Mouse (Mus musculus): ENCODE data around the gene Olfr1161.
"Not testable (repeated sequence)": the region's sequence is repeated elsewhere in the genome, so short reads cannot be mapped to it uniquely, and the experiment has no call there.

The Olfr1161 gene

DNA sequence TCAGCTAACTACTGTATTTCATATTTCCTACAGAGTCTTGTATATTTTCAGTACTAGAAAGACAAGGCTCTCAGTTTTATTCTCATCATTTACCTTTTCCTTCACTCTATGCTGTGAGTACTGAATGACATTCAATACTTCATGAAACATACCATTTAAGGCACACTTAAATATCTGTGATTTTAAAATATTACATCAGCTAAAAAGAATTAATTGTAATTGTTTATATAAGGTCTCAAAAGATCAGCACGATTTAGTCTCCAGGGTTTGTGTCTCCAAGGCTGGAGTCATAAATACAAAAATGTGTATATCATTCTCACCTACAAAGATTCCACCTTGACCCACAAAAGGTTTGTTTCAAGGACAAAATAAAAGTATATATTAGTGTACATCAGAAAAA lies at the start of gene Olfr1161:
Gene Olfr1161, plus strand, starts transcription at position 301 of the 400 bp plus-strand sequence.
- not testable (repeated sequence) for DNase-seq (ENCODE audit: low spot score)

- DNase-seq (ENCODE audit: low spot score): no peak
These were observed 48.0 kb upstream of the Olfr1161 start, which contains the start of gene Olfr74 for GRCm38 (mm10) chr2:87974563-87974962. TSS of gene Olfr74 (minus strand) at chr2:87974663.

DNA sequence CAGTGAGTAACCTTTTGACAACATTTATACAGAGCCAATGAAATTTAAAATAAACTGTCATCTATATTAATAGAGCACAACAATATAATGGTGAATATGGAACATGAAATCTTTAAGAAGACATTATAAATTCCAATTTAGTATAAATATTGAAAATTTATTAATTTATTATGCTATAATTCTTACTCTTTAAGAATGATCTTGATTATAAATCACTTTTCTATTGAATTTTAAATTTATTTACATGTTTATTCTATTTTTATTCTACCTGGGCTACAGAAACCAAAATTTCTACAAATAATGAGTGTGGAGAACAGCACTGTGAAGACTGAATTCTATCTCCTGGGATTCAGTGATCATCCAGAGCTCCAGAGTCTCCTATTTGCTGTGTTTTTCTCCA lies 32.8 kb upstream of the Olfr1161 start, which contains the start of gene Olfr1158:
Gene Olfr1158, plus strand, starts transcription at position 301 of the 400 bp plus-strand sequence.
- DNase-seq (ENCODE audit: low spot score): no peak

- no peak for DNase-seq (ENCODE audit: low spot score)
These were observed 14.9 kb upstream of the Olfr1161 start, which contains the start of gene Olfr1160 for GRCm38 (mm10) chr2:88007515-88008318. TSS of gene Olfr1160 (minus strand) at chr2:88008268.

- DNase-seq (ENCODE audit: low spot score): no peak
These were observed 15.0 kb downstream of the Olfr1161 start, which contains the start of gene Olfr73 for GRCm38 (mm10) chr2:88037599-88037998. TSS of gene Olfr73 (minus strand) at chr2:88037699.

- no peak for DNase-seq (ENCODE audit: low spot score)
These were observed 28.5 kb downstream of the Olfr1161 start, which contains the start of gene Olfr1162 for GRCm38 (mm10) chr2:88051029-88051428. TSS of gene Olfr1162 (minus strand) at chr2:88051129.

GRCm38 (mm10) chr2:88063587-88063986 lies 41.0 kb downstream of the Olfr1161 start:
- DNase-seq (ENCODE audit: low spot score): no peak

DNA sequence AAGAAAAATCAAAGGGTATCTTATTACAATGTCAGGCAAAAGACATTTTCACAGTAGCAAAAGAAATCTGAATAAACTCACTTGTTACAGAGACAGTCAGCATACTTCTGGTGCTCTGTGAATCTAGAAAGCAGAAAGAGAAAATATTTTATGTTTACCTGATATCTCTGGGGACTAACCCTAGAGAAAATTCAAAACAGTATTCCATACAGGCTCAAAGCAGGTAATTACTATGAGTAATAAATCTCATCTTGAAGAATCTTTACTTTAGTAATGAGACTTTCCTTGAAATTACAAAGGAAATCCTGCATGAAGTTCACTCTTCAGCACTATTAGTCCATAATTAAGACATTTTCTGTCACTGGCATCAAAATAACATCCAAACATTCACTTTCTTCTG lies 49.2 kb downstream of the Olfr1161 start, which contains the start of gene Olfr1163:
Gene Olfr1163, minus strand, starts transcription at position 101 of the 400 bp plus-strand sequence.
- no peak for DNase-seq (ENCODE audit: low spot score)

All from ovary, adult 18-20 months (tissue).